Mouse (Mus musculus) layer of hippocampus, adult 9-10 months (tissue): ENCODE measurements around the gene Dera.

ENCODE experiments used
- DNase-seq: peaks from one replicate; pipeline ENCODE4 v3.0.0; 2022; ENCODE audit warnings: low spot score

Dera gene

GRCm38 (mm10) chr6:137757891-137758290 lies 3.5 kb downstream of the Dera start:
- no peak for DNase-seq

- DNase-seq = no peak
Observed at GRCm38 (mm10) chr6:137759681-137760080, 5.3 kb downstream of the Dera start.

- DNase-seq = no peak
Observed at GRCm38 (mm10) chr6:137760966-137761365, 6.6 kb downstream of the Dera start.

DNA sequence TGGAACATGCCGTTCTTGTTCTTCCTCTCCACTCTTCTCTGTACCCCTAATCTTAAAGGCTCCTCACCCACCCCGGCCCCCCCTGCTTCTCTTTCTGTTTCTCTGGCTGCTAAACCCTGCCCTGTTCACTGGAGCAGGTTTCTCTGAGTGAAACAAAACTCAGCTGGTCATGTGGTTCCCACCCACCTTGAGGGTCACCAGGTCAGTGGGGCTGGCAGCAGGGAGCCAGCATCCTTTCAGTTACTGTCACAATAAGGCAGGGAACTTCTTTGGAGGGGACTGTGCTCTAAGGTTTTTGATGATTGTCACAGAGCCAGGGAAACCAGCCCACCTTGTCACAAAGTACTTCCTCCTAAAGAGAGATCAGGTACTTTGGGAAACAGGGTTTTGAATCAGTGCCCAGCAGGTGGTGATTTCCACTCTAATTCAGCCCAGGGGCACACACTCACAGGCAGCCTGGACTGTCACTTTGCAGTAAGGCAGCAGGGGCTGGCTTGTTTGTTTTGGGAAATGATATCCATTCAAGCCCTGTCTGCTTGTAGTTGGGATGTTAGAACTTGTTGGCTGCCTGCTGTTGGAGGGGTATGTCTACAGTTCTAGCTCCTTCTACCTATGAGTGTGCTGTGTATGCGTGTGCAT lies 10.3 kb downstream of the Dera start:
- DNase-seq = no peak

DNA sequence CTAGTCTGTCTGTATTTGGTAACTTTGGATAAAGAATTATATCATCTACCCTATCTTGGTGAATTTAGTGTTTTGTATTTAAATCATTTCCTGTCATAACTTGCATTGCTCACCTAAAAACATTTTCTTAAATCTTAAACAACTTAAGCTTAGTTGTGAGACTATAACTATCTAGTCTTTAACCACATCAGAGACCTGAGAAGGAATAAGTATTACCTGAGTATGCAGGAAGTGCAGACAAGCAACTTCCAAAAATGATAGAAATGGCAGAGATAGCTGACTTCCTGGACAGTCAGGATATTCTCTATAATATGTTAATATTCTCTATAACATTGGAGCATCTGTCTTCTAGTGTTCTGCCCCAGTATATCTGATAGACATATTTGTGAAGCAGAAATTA lies 11.8 kb downstream of the Dera start:
- DNase-seq = no peak

GRCm38 (mm10) chr6:137771621-137772250 lies 17.4 kb downstream of the Dera start:
- no peak for DNase-seq

DNA sequence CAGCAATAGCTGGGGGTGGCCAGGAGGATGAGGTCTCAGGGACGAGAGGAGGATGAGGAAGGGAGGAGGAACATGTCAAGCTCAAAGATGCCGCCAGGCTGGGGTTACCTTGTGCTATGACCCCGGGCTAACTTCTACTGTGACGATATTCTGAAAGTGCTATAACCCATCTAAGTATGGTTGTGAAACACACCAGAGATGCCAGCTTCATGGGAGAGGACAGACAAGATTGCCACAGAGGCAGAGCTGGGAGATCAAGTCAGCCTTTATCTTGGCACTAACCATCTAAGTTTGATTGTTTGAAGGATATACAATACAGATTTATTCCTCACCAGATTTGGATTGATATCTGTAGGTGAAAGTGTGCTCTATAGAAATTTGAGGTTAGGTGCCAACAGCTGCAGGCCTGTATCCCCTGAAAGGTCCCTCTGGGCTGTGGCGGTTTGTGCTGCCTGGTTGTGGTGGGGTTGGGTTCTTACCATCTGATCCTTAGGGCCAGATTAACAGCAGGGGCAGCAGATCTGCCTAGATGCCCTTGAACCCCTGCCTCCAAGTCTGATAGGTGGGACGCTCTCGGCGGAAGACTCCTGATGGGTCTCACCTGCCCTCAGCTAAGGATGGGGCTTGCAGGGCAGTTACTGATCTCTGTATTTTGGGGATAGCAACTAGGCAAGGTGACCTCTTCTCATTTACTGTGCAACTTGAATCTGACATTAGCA lies 18.7 kb downstream of the Dera start:
- DNase-seq = no peak

- no peak for DNase-seq
Observed at GRCm38 (mm10) chr6:137773637-137774028, 19.3 kb downstream of the Dera start.

DNA sequence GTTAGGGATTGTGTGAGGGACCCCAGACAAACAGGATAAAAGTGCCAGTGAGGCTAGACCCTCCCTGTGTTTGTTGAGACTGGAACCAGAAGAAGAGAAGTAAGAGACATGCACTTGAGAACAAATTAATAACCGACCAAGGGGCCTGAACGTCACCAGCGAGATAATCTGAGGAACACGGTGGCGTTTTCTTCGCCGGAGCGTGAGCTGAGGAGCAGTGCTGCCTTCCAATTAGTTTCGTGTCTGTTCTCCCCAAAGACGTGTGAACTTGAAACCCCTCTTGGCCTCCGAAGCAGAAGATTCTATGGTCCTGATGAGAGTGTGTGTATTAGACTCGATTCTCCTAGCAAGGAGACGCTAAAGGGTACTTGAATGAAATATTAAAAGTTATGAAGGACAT lies 19.8 kb downstream of the Dera start:
- DNase-seq = no peak

DNA sequence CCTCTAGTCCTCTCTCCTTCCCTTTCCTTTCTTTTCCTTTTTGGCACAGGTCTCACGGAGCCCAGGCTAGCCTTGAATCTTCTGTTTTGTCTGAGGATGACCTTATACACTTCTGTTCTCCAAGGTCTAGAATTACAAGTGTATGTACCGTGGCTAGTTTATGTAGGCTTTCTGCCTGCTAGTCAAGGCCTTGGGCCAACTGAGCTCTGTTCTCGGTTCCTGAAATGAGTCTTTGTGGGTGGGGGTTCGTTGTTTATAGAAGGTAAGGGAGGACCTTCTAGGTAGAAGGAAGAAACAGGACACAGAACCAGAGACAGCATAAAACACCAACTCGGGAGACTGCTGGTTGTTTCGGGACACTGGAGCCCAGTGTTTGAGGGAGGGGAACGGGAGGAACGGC lies 20.8 kb downstream of the Dera start:
- no peak for DNase-seq

- DNase-seq = no peak
Observed at GRCm38 (mm10) chr6:137776981-137777380, 22.6 kb downstream of the Dera start.

GRCm38 (mm10) chr6:137783899-137784637 lies 29.7 kb downstream of the Dera start:
- no peak for DNase-seq

DNA sequence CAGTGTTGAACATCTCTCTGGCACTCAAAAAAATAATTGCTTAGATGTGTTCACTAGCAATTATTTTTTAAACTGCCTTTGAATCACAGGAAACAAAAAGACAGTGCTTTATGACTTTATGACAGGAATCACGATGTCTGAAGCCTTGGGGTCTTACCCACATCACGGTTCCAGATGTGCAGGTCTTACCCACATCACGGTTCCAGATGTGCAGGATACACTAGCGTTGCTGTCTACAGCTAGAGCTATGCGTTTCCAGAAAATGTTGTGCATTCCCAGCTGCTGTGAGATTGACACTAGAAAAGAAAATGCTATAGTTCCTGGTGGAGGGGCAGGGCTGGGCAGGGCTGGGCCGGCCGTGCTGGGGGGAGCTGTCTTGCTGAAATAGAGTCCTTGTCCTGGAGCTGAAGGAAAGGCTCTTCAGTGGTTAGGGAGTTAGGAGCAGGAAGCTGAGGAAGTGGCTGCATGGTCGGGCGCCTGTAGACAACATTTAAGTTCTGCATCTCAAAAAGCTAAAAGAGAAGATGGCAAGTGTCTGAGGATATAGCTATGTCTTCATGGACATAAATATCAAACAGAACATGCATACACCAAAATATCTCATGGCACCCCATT lies 34.7 kb downstream of the Dera start:
- DNase-seq = no peak

DNA sequence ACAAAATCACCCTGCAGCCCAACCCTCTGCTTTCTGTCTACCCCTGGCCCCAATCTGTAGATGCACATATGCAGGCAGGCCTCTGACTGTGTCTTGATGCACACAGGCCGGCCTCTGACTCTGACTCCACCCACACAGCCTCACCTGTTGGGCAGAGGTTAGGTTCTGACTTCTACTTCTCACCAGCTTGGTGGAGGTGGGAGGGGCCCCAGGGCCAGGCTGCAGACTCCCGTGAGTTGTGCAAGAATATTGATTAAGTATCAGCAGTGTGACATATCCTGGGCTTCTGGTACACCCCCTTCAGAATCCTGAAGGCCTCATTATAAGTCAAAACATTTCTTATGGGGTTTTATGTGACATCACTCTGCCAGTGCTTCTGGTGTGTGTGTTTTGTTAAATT lies 35.3 kb downstream of the Dera start:
- no peak for DNase-seq

DNA sequence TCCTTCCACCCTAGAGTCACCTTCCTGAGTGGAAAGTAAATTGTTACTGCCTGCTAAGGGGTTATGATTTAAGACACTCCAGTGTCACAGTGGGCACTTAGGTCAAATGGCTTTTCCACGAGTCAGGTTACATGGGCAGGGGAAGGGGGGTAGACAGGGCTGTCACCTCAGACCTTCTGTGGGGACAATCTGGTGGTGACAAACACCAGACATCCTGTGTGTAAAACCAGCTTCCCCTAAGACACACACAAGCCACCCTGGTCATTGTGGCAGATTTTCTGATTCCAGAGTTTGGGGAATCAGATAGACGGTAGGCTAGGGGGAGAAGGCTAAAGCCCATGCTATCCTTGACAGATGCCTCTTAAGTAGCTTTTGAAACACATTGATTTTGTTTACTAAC lies 41.1 kb downstream of the Dera start:
- DNase-seq = no peak

DNA sequence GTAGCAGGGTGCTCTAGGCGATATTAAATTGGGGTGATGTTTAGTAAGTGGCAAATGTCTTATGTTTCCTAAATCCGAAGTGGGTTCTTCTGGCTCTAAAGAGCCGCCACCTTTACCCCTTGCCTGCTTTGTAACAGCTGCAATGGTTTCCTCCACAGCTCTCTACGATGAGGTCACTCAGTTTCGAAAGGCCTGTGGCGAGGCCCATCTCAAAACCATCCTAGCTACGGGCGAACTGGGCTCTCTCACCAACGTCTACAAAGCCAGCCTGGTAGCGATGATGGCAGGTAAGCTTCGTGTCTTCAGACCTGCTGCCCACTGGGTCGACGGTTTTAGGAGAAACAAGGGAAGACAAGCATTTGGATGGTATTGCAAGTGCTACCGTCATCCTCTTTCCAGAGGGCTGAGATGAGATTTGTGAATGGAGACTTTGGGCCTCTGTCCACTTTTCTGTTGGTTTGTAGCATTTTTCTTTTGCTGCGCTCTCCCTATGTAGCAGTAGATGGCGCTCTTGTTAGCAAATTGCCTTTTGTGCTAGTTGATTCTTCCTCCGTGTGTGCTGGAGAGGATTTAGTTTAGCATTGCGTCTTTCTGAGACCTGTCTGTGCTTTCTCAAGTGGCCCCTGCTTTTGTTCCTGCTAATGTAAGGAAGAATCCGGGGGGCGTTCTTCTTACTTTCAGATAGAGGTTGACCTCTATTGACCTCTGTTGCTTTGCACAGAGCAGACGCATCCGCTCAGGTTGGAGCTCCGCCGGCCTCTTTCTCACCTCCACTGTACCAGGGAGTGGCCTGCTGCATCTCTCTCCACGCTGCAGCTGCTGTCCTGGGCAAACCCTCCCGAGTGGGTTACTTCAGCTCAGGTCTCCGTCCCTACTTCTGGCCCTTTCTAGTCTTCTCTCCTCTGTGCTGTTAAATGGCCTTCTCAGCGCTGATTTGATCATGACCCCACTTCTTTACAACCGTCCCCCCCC lies 42.5 kb downstream of the Dera start:
- DNase-seq = peak; percentile 24

DNA sequence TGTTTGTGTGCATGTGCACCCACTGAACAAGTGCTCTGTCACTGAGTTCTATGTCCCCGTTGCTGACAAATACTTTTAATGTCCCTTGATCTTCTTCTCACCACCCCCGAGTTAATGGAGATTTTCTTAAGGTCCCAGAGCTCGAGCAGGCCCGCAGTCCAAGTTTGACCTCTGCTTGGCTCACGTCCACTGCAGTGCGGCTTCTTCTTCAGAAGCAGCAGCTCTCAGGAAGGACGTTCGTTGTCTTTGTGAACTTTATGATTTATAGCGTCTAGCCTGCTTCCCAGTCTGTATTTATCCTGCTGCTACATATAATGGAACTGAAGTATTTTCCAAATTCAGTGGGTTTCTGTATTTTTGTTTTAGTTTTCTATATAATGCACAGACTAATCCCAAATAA lies 44.9 kb downstream of the Dera start:
- DNase-seq = no peak

DNA sequence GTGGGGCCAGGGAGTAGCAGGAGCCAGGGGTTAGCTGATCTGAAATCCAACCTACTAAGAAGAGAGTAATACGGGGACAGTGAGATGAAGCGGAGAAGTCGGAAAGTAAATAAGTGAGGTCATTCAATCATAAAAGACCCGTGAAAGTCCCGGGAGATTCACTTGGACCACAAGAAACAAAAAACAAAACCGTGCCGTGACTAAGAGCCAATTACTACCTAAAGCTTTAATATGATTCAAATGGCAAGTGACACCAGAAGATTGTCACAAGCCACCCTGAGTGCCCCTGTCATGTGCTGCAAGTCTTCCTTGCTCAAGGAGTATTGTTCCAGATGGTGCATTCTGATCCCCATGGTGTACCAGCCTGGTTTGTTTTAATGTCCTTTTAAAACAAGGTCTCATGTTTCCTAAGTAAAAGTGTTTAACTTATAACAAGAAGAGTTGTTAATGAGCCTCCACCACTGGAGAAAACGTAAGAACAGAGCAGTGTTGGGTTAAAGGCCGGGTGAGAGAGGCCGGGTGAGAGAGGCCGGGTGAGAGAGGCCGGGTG lies 49.2 kb downstream of the Dera start:
- DNase-seq = no peak

DNA sequence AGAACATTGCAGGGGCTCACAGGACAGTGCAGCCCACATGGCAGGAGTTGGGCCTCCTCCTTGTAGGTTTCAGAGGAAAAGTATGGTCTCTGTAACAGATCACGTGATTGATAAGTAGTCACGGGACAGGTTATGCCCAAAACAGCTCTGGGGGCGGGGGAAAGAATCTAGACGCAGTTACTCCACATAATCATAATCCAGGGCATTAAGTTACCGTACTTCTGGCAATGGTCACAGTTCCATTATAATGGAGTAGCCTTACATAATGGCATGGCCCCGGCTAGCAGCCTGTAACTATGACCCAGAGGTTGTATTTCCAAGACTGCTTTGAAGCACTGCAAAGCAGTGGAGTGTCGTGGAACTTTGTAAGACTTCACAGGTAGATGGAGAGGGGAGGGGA lies 49.8 kb downstream of the Dera start:
- no peak for DNase-seq

DNA sequence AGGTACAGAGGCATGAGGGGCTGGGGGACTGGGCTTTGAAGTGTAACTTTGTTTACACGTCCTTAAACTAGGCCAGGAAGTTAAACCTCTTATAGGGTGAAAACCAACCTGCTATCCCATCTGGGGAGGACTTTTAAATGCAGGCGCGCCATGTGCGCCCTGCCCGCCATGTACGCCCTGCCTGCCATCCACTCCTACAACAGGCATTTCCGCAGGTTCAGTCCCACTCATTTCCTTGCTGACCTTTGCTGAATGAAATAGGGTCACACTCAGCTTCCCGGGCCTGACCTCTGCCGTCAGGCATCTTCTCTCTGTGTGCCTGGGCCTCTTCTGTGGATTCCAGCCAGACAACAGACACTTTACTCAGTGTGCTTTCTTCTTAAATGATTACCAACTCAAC lies 50.3 kb downstream of the Dera start:
- DNase-seq = no peak

GRCm38 (mm10) chr6:137806342-137806741 lies 52.0 kb downstream of the Dera start:
- no peak for DNase-seq
